Mouse (Mus musculus) liver, adult 2 months (tissue): Measurements from ENCODE around the gene Olfr1281. TPM values are rescaled to one million over a fixed set of nuclear protein-coding genes. Genes with fewer than 3 reads are reported as not detected.

Source experiments
- DNase-seq: peaks from one replicate; pipeline ENCODE4 v3.0.0-alpha.2; 2011; ENCODE audit warnings: low read depth, low spot score; ENCODE audit errors: extremely low read depth
- H3K27ac ChIP-seq: fragments of 200-500 bp; replicated peaks from 2 replicates; pipeline ENCODE4 v1.5.1; 2012; ENCODE audit warnings: low read depth, mild to moderate bottlenecking, control low read depth, inconsistent platforms, low read length; ENCODE audit not compliant: insufficient read depth
- H3K27me3 ChIP-seq: fragments of 200-500 bp; 2 replicates; pipeline ENCODE4 v1.6.1; 2012; ENCODE audit warnings: mild to moderate bottlenecking, moderate library complexity, low read length, inconsistent platforms; ENCODE audit not compliant: control insufficient read depth, insufficient read depth
- H3K36me3 ChIP-seq: fragments of 200-500 bp; 2 replicates; pipeline ENCODE4 v1.6.1; 2012; ENCODE audit warnings: low read length, inconsistent platforms; ENCODE audit not compliant: control insufficient read depth, insufficient read depth
- H3K4me1 ChIP-seq: fragments of 200-500 bp; 2 replicates; pipeline ENCODE4 v1.6.1; 2011; ENCODE audit warnings: low read length; ENCODE audit not compliant: control insufficient read depth, insufficient read depth
- H3K4me3 ChIP-seq: fragments of 200-500 bp; 2 replicates; pipeline ENCODE4 v1.5.1; 2011; ENCODE audit warnings: low read depth, mild to moderate bottlenecking, control low read depth, low read length, moderate library complexity; ENCODE audit not compliant: insufficient read depth
- H3K79me2 ChIP-seq: fragments of 200-500 bp; 2 replicates; pipeline ENCODE4 v1.6.1; 2012; ENCODE audit warnings: inconsistent platforms, mild to moderate bottlenecking, low read length, moderate library complexity; ENCODE audit not compliant: control insufficient read depth, insufficient read depth
- H3K9ac ChIP-seq: fragments of 200-500 bp; 2 replicates; pipeline ENCODE4 v1.6.1; 2012; ENCODE audit warnings: low read depth, mild to moderate bottlenecking, control low read depth, inconsistent platforms, low read length
- CTCF ChIP-seq: fragments of 200-500 bp; IDR thresholded peaks from 2 replicates; pipeline ENCODE4 v1.5.1; 2011; ENCODE audit warnings: low read depth, low read length, control low read depth
- POLR2A ChIP-seq: fragments of 200-500 bp; IDR thresholded peaks from 2 replicates; pipeline ENCODE4 v1.6.1; 2011; ENCODE audit warnings: low read length, control low read depth; ENCODE audit not compliant: insufficient read depth; ENCODE audit errors: extremely low read depth
- WGBS: fragments of 180-500 bp; shearing (Covaris S2); methylation state at CpG from one replicate; pipeline ENCODE4 v1.1.7; 2018; 5-methylcytosine and 5-hydroxymethylcytosine counted together
- polyA plus RNA-seq: library from polyadenylated mRNA; depleted of rRNA; stranded (reverse); fragments of >200 nt; gene quantifications from 2 replicates; pipeline ENCODE4 v1.2.3, GENCODE M21; 2012; rRNA removed
- total RNA-seq: library from RNA; depleted of rRNA; stranded (reverse); fragments of >200 nt; gene quantifications from 2 replicates; pipeline ENCODE4 v1.2.3, GENCODE M21; 2014; rRNA removed

Gene Olfr1281
- total and polyA plus RNA-seq, 2 experiments = not detected

- 53% methylated on average over 2 of the region's 2 CpGs for WGBS
- Histone ChIP-seq H3K27ac (no peak within 1 kb of the TSS), H3K4me3 (no peak within 1 kb of the TSS), H3K9ac (no peak within 1 kb of the TSS), H3K27me3 (no peaks in the 10 kb centered on the region), H3K36me3 (no peaks in the 10 kb centered on the region), H3K4me1 (no peaks in the 10 kb centered on the region), H3K79me2 (no peaks in the 10 kb centered on the region)
- no peak for TF ChIP-seq CTCF
- no peak for DNase-seq
Observed at GRCm38 (mm10) chr2:111335976-111336375, 9.7 kb downstream of the Olfr1281 start, which contains the start of gene Olfr1282. Gene Olfr1282, minus strand, starts transcription at chr2:111336076.

- Histone ChIP-seq H3K27me3 (no peaks in the 10 kb centered on the region), H3K36me3 (no peaks in the 10 kb centered on the region), H3K79me2 (no peaks in the 10 kb centered on the region), H3K4me1 (no peaks in the 10 kb centered on the region), H3K9ac (no peak within 1 kb of the TSS), H3K4me3 (no peak within 1 kb of the TSS), H3K27ac (no peak within 1 kb of the TSS)
- DNase-seq = no peak
- TF ChIP-seq POLR2A (no peak), CTCF (no peak)
- WGBS = 60% methylated on average over 2 of the region's 2 CpGs
Observed at GRCm38 (mm10) chr2:111366490-111366889, 40.2 kb downstream of the Olfr1281 start, which contains the start of gene Olfr1283. Gene Olfr1283, plus strand, starts transcription at chr2:111366790.

- Histone ChIP-seq H3K27ac (no peak within 1 kb of the TSS), H3K27me3 (no peaks in the 10 kb centered on the region), H3K9ac (no peak within 1 kb of the TSS), H3K4me3 (no peak within 1 kb of the TSS), H3K4me1 (no peaks in the 10 kb centered on the region), H3K36me3 (no peaks in the 10 kb centered on the region), H3K79me2 (no peaks in the 10 kb centered on the region)
- DNase-seq = no peak
- 81% methylated on average over 1 of the region's 1 CpGs for WGBS
- no peak for TF ChIP-seq CTCF
- TF ChIP-seq POLR2A = no peak
Observed at GRCm38 (mm10) chr2:111375222-111375621, 48.9 kb downstream of the Olfr1281 start, which contains the start of gene Olfr1284. Gene Olfr1284, plus strand, starts transcription at chr2:111375522.

Other genes starting within 250 kb of the Olfr1281 start
- not detected in 2 replicates for gene Gm13941, start 220.5 kb upstream of the Olfr1281 start, total RNA-seq
- not detected in 2 replicates for gene Gm13941, start 220.5 kb upstream of the Olfr1281 start, polyA plus RNA-seq
- gene Gm15130, start 173.6 kb upstream of the Olfr1281 start, total RNA-seq = not detected in 2 replicates
- gene Gm15130, start 173.6 kb upstream of the Olfr1281 start, polyA plus RNA-seq = not detected in 2 replicates
- gene 4930430A15Rik, start 96.9 kb upstream of the Olfr1281 start, total RNA-seq = not detected in 2 replicates
- gene 4930430A15Rik, start 96.9 kb upstream of the Olfr1281 start, polyA plus RNA-seq = not detected in 2 replicates
- not detected in 2 replicates for gene Olfr1275, start 91.2 kb upstream of the Olfr1281 start, total RNA-seq
- gene Olfr1275, start 91.2 kb upstream of the Olfr1281 start, polyA plus RNA-seq = not detected in 2 replicates
- gene Olfr1276, start 72.0 kb upstream of the Olfr1281 start, total RNA-seq = not detected in 2 replicates
- not detected in 2 replicates for gene Olfr1276, start 72.0 kb upstream of the Olfr1281 start, polyA plus RNA-seq
- not detected in 2 replicates for gene Olfr1277, start 52.4 kb upstream of the Olfr1281 start, total RNA-seq
- gene Olfr1277, start 52.4 kb upstream of the Olfr1281 start, polyA plus RNA-seq = not detected in 2 replicates
- not detected in 2 replicates for gene Olfr1278, start 36.4 kb upstream of the Olfr1281 start, total RNA-seq
- gene Olfr1278, start 36.4 kb upstream of the Olfr1281 start, polyA plus RNA-seq = not detected in 2 replicates
- gene Olfr1279, start 25.9 kb upstream of the Olfr1281 start, total RNA-seq = not detected in 2 replicates
- not detected in 2 replicates for gene Olfr1279, start 25.9 kb upstream of the Olfr1281 start, polyA plus RNA-seq
- gene Olfr1280, start 12.5 kb upstream of the Olfr1281 start, total RNA-seq = not detected in 2 replicates
- gene Olfr1280, start 12.5 kb upstream of the Olfr1281 start, polyA plus RNA-seq = not detected in 2 replicates
- not detected in 2 replicates for gene Olfr1282, start 9.6 kb downstream of the Olfr1281 start, total RNA-seq
- gene Olfr1282, start 9.6 kb downstream of the Olfr1281 start, polyA plus RNA-seq = not detected in 2 replicates
- gene Olfr1283, start 40.3 kb downstream of the Olfr1281 start, total RNA-seq = not detected in 2 replicates
- gene Olfr1283, start 40.3 kb downstream of the Olfr1281 start, polyA plus RNA-seq = not detected in 2 replicates
- not detected in 2 replicates for gene Olfr1284, start 49.0 kb downstream of the Olfr1281 start, total RNA-seq
- not detected in 2 replicates for gene Olfr1284, start 49.0 kb downstream of the Olfr1281 start, polyA plus RNA-seq
- not detected in 2 replicates for gene Olfr1286, start 96.6 kb downstream of the Olfr1281 start, total RNA-seq
- gene Olfr1286, start 96.6 kb downstream of the Olfr1281 start, polyA plus RNA-seq = not detected in 2 replicates
- gene Olfr1287, start 122.6 kb downstream of the Olfr1281 start, total RNA-seq = not detected in 2 replicates
- gene Olfr1287, start 122.6 kb downstream of the Olfr1281 start, polyA plus RNA-seq = not detected in 2 replicates
- gene Olfr1288, start 147.6 kb downstream of the Olfr1281 start, total RNA-seq = not detected in 2 replicates
- gene Olfr1288, start 147.6 kb downstream of the Olfr1281 start, polyA plus RNA-seq = not detected in 2 replicates
- not detected in 2 replicates for gene Olfr1289, start 154.3 kb downstream of the Olfr1281 start, total RNA-seq
- not detected in 2 replicates for gene Olfr1289, start 154.3 kb downstream of the Olfr1281 start, polyA plus RNA-seq
- gene Olfr1290, start 167.3 kb downstream of the Olfr1281 start, total RNA-seq = not detected in 2 replicates
- not detected in 2 replicates for gene Olfr1290, start 167.3 kb downstream of the Olfr1281 start, polyA plus RNA-seq
- not detected in 2 replicates for gene Olfr1291-ps1, start 170.7 kb downstream of the Olfr1281 start, total RNA-seq
- gene Olfr1291-ps1, start 170.7 kb downstream of the Olfr1281 start, polyA plus RNA-seq = not detected in 2 replicates
- not detected in 2 replicates for gene Olfr1293-ps, start 198.7 kb downstream of the Olfr1281 start, total RNA-seq
- gene Olfr1293-ps, start 198.7 kb downstream of the Olfr1281 start, polyA plus RNA-seq = not detected in 2 replicates
- not detected in 2 replicates for gene Olfr1294, start 213.8 kb downstream of the Olfr1281 start, total RNA-seq
- not detected in 2 replicates for gene Olfr1294, start 213.8 kb downstream of the Olfr1281 start, polyA plus RNA-seq
- not detected in 2 replicates for gene Olfr1295, start 243.2 kb downstream of the Olfr1281 start, total RNA-seq
- not detected in 2 replicates for gene Olfr1295, start 243.2 kb downstream of the Olfr1281 start, polyA plus RNA-seq